In genomic region chr9:64060033-64060539, GRCm38 (mm10) we compare ENCODE assay signal across 8 mouse cellular contexts. TPM values are rescaled to one million over a fixed set of nuclear protein-coding genes. Genes with fewer than 3 reads are reported as not detected.
A peak's percentile ranks its signal among the peaks of the same experiment; 100 is the strongest.
DNase-seq lines count a peak whose midpoint lies in the region; ATAC-seq and TF ChIP-seq lines count a peak whose summit lies in the region.

No protein-coding gene starts in this region.

- no peak overlapping the region for H3K27ac ChIP-seq in brown adipose tissue, adult 24 weeks (replicated peaks; ENCODE audit: low read depth, low read length)
- H3K27ac ChIP-seq in heart, adult 2 months: peak overlapping the region; percentile 41
- H3K27ac ChIP-seq in intestine, postnatal 0 days (ENCODE audit: low read depth, low read length): peak overlapping the region; percentile 17; the same call in 1 of the 2 replicates
- H3K27ac ChIP-seq in lung, embryonic 14.5 days (ENCODE audit: low read depth): peak overlapping the region; percentile 59

- no peaks in the 10 kb centered on the region for H3K36me3 ChIP-seq in heart, adult 2 months (ENCODE audit: control insufficient read depth, insufficient read depth, low read length)
- no peaks in the 10 kb centered on the region for H3K36me3 ChIP-seq in intestine, postnatal 0 days (ENCODE audit: control insufficient read depth, insufficient read depth)
- no peaks in the 10 kb centered on the region for H3K36me3 ChIP-seq in lung, embryonic 14.5 days (ENCODE audit: insufficient read depth)

- intact Hi-C loops in heart, adult 2 months (cut with DNase I): no loop called here

- H3K9ac ChIP-seq in heart, adult 2 months (ENCODE audit: low read depth, low read length): peak overlapping the region; percentile 44
- H3K9ac ChIP-seq in intestine, postnatal 0 days (ENCODE audit: low read depth, low read length): 0 out of 2 replicates have a peak overlapping the region, but pooled peaks have one; percentile 31
- peak overlapping the region; percentile 50 for H3K9ac ChIP-seq in lung, embryonic 14.5 days

- no peaks in the 10 kb centered on the region for H3K9me3 ChIP-seq in intestine, postnatal 0 days (ENCODE audit: control insufficient read depth)
- no peaks in the 10 kb centered on the region for H3K9me3 ChIP-seq in lung, embryonic 14.5 days (ENCODE audit: low read depth, low read length)

- H3K4me1 ChIP-seq in brown adipose tissue, adult 24 weeks (ENCODE audit: control insufficient read depth, insufficient read depth, insufficient read length, low read length): no peaks in the 10 kb centered on the region; the same call in 1 of the 2 replicates
- H3K4me1 ChIP-seq in heart, adult 2 months (ENCODE audit: control insufficient read depth, insufficient read depth, low read length): peaks cover 9% of the 10 kb centered on the region
- H3K4me1 ChIP-seq in intestine, postnatal 0 days (replicated peaks; ENCODE audit: control insufficient read depth, insufficient read depth, low read length): peaks cover 7% of the 10 kb centered on the region
- H3K4me1 ChIP-seq in lung, embryonic 14.5 days (ENCODE audit: insufficient read depth): peaks cover 10% of the 10 kb centered on the region

- TF ChIP-seq POLR2A in heart, adult 2 months (IDR thresholded peaks at IDR 0.05; ENCODE audit: insufficient read depth, low read depth, low read length): no peak

- 3% methylated on average over 30 of the region's 30 CpGs for WGBS in heart, adult 2 months
- 4% methylated on average over 30 of the region's 30 CpGs for WGBS in intestine, postnatal 0 days
- 3% methylated on average over 30 of the region's 30 CpGs for WGBS in lung, embryonic 14.5 days

- peak overlapping the region; percentile 66 for H3K4me2 ChIP-seq in intestine, postnatal 0 days (replicated peaks; ENCODE audit: low read depth)
- peak overlapping the region; percentile 61 for H3K4me2 ChIP-seq in lung, embryonic 14.5 days

- no peaks in the 10 kb centered on the region for H3K79me2 ChIP-seq in heart, adult 2 months (replicated peaks; ENCODE audit: control insufficient read depth, insufficient read depth, low read length)

- peak; percentile 69 for ATAC-seq in intestine, postnatal 0 days
- peak; percentile 76 for ATAC-seq in lung, embryonic 14.5 days (ENCODE audit: insufficient read depth)

- no peaks in the 10 kb centered on the region for H3K27me3 ChIP-seq in heart, adult 2 months (ENCODE audit: control insufficient read depth, insufficient read depth, low read length)
- H3K27me3 ChIP-seq in intestine, postnatal 0 days (replicated peaks; ENCODE audit: control insufficient read depth, insufficient read depth, low read length): no peaks in the 10 kb centered on the region
- no peaks in the 10 kb centered on the region for H3K27me3 ChIP-seq in lung, embryonic 14.5 days (ENCODE audit: insufficient read depth, low read length)

- peak overlapping the region; percentile 31 for H3K4me3 ChIP-seq in brown adipose tissue, adult 24 weeks (ENCODE audit: insufficient read depth, low read depth, low read length)
- H3K4me3 ChIP-seq in heart, adult 2 months: peak overlapping the region; percentile 32; the same call in 1 of the 2 replicates
- no peak overlapping the region for H3K4me3 ChIP-seq in intestine, postnatal 0 days (ENCODE audit: low read depth, low read length)
- peak overlapping the region; percentile 21 for H3K4me3 ChIP-seq in lung, embryonic 14.5 days (ENCODE audit: low read depth, low read length)

- peak; percentile 32 for TF ChIP-seq CTCF in heart, adult 2 months (IDR thresholded peaks at IDR 0.05)
- TF ChIP-seq CTCF in intestine, postnatal 0 days (IDR thresholded peaks at IDR 0.05; ENCODE audit: low read depth): peak; percentile 43
- TF ChIP-seq CTCF in lung, embryonic 14.5 days (IDR thresholded peaks at IDR 0.05; ENCODE audit: low read depth): no peak

- TF ChIP-seq EP300 in heart, adult 2 months (IDR thresholded peaks at IDR 0.05; ENCODE audit: insufficient read depth, low read depth, low read length): no peak

- DNase-seq in MN1 (ENCODE audit: low spot score): peak; percentile 32
- peak; percentile 58 to 61 for DNase-seq in heart, adult 2 months
- DNase-seq in lung, embryonic 14.5 days: peak; percentile 76
- DNase-seq in retina, embryonic 14.5 days (ENCODE audit: low spot score): peak; percentile 64
- no peak for DNase-seq in layer of hippocampus, postnatal 36 days
- no peak for DNase-seq in cerebellum, adult 9-10 months

RNA-seq across cellular contexts. Expression of gene Smad6, which starts 38.2 kb away (rescaled TPM):
- polyA plus RNA-seq in brown adipose tissue, adult 24 weeks (2012; ENCODE audit: insufficient read depth, insufficient read length, missing spikeins): 5.3 and 14.8 TPM in 2 replicates
- total RNA-seq in heart, adult 2 months (2021): 10 to 100 TPM; 11.0 to 15.1 TPM
- polyA plus RNA-seq in heart, adult 2 months (2012; rRNA removed): 9.6 and 14.7 TPM in 2 replicates
- 5.4 and 6.1 TPM in 2 replicates for polyA plus RNA-seq in intestine, postnatal 0 days (2015; fragmentation: Nextera tagmentation; extraction: Ambion mirVana)
- polyA plus RNA-seq in lung, embryonic 14.5 days (2014; fragmentation: Nextera tagmentation; extraction: Ambion mirVana): 13.6 and 15.3 TPM in 2 replicates
- 1 to 10 TPM; 1.4 to 2.2 TPM for total RNA-seq in layer of hippocampus, postnatal 36 days (2021)

RNA-seq across cellular contexts. Expression of gene Lctl, which starts 56.9 kb away (rescaled TPM):
- 57.9 and 76.0 TPM in 2 replicates for polyA plus RNA-seq in brown adipose tissue, adult 24 weeks (2012; ENCODE audit: insufficient read depth, insufficient read length, missing spikeins)
- total RNA-seq in heart, adult 2 months (2021): not detected
- polyA plus RNA-seq in heart, adult 2 months (2012; rRNA removed): 0.79 and 1.8 TPM in 2 replicates
- polyA plus RNA-seq in intestine, postnatal 0 days (2015; fragmentation: Nextera tagmentation; extraction: Ambion mirVana): 0.09 and 0.22 TPM in 2 replicates
- 0.13 TPM in 1 of 2 replicates, not detected in the other for polyA plus RNA-seq in lung, embryonic 14.5 days (2014; fragmentation: Nextera tagmentation; extraction: Ambion mirVana)
- not detected for total RNA-seq in layer of hippocampus, postnatal 36 days (2021)

Comparison
In these comparisons a context has a peak if more than half of its experiments do, and no peak if none do; other contexts are left out.
1. DNase-seq: peak in MN1 (single experiment), heart, adult 2 months (2 of 2), lung, embryonic 14.5 days (single experiment) and retina, embryonic 14.5 days (single experiment); none in layer of hippocampus, postnatal 36 days (0 of 2) and cerebellum, adult 9-10 months (single experiment).
2. RNA of gene Lctl, which starts 56.9 kb away (polyA plus RNA-seq): 57.9 to 76.0 TPM in brown adipose tissue, adult 24 weeks; 0.79 to 1.8 TPM in heart, adult 2 months, 0.13 TPM in lung, embryonic 14.5 days and 0.09 to 0.22 TPM in intestine, postnatal 0 days; every median in the first group is over 10 times any median in the second.
3. Peak in every context shown above with its lines, with median percentiles within 50 percentile points of each other: H3K9ac ChIP-seq.